Mouse (Mus musculus): ENCODE results near the gene Cd69. TPM values are rescaled to one million over a fixed set of nuclear protein-coding genes. Genes with fewer than 3 reads are reported as not detected.

Cd69 gene
- polyA plus RNA-seq, 1 experiment from 2014 or later, result 0.48 TPM

DNA sequence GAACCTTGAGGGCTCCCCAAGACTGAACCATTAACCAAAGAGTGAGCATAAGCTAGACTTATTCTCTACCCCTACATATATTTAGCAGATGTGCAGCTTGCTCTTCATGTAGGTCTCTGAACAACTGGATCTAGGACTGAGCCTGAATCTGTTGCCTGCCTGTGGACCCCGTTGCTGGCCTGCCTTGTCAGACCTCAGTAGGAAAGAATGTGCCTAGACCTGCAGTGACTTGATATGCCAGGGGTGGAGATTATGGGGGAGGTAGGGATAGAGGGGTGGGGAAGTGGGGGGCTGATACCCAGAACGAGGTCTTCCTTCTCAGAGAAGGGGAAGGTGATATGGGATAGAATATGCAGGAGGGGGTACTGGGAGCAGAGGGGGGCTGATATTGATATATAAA, 51.6 kb downstream of the Cd69 start:
- Histone ChIP-seq H3K4me1 (ENCODE audit: insufficient read depth, low read depth, low read length) (no peaks in the 10 kb centered on the region), H3K27ac (ENCODE audit: low read length) (peak overlapping the region; percentile 62), H3K36me3 (ENCODE audit: insufficient read depth, low read length) (no peaks in the 10 kb centered on the region), H3K9me3 (ENCODE audit: low read length) (no peaks in the 10 kb centered on the region), H3K4me2 (replicated peaks; ENCODE audit: low read depth, low read length) (no peak overlapping the region), H3K9ac (replicated peaks; ENCODE audit: low read depth) (no peak overlapping the region), H3K27me3 (replicated peaks; ENCODE audit: insufficient read depth, low read length) (no peaks in the 10 kb centered on the region), H3K4me3 (ENCODE audit: low read depth, low read length) (no peak overlapping the region)
- no peak for ATAC-seq
- TF ChIP-seq CTCF (IDR thresholded peaks at IDR 0.05), result no peak
- no peak for TF ChIP-seq EP300 (IDR thresholded peaks at IDR 0.05)
- 55% methylated on average over 2 of the region's 2 CpGs for WGBS
- no peak for DNase-seq (ENCODE audit: low spot score)

DNA sequence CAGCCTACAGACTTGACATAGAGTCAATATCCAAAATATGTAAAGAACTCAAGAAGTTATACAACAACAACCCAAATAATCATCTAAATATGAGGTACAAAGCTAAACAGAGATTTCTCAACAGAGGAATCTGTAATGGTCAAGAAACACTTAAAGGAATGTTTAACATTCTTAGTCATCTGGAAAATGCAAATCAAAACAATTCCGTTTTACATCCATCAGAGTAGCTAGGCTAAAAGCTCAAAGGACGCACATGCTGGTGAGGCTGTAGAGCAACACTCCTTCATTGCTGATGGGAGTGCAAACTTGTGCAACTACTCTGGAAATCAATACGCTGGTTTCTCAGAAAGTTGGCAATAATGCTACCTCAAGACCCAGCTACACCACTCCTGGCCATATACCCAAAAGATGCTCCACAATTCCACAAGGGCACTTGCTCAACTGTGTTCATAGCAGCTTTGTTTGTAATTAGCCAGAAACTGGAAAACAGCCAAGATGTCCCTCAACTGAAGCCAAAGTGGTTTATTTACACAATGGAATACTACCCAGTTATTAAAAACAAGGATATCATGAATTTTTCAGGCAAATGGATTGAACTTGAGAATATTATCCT, 52.9 kb downstream of the Cd69 start:
- Histone ChIP-seq H3K4me2 (replicated peaks; ENCODE audit: low read depth, low read length) (no peak overlapping the region), H3K9ac (replicated peaks; ENCODE audit: low read depth) (no peak overlapping the region), H3K4me1 (ENCODE audit: insufficient read depth, low read depth, low read length) (no peaks in the 10 kb centered on the region), H3K36me3 (ENCODE audit: insufficient read depth, low read length) (no peaks in the 10 kb centered on the region), H3K27ac (ENCODE audit: low read length) (no peak overlapping the region; the same call in 1 of the 2 replicates), H3K4me3 (ENCODE audit: low read depth, low read length) (no peak overlapping the region), H3K9me3 (ENCODE audit: low read length) (no peaks in the 10 kb centered on the region), H3K27me3 (replicated peaks; ENCODE audit: insufficient read depth, low read length) (no peaks in the 10 kb centered on the region)
- TF ChIP-seq CTCF (IDR thresholded peaks at IDR 0.05) (no peak), EP300 (IDR thresholded peaks at IDR 0.05) (no peak; the same call in 1 of the 2 replicates)
- DNase-seq (ENCODE audit: low spot score), result peak; percentile 68
- 44% methylated on average over 3 of the region's 3 CpGs for WGBS
- ATAC-seq, result peak; percentile 42; the same call in 1 of the 2 replicates

- H3K36me3 ChIP-seq (ENCODE audit: insufficient read depth, low read length), result no peaks in the 10 kb centered on the region
- ATAC-seq (no peak), DNase-seq (ENCODE audit: low spot score) (no peak)
- TF ChIP-seq CTCF (IDR thresholded peaks at IDR 0.05), result no peak
- peaks cover under 1% of the 10 kb centered on the region; the same call in 1 of the 2 replicates for H3K4me1 ChIP-seq (ENCODE audit: insufficient read depth, low read depth, low read length)
- H3K27ac ChIP-seq (ENCODE audit: low read length), result no peak overlapping the region
- 79% methylated on average over 1 of the region's 1 CpGs for WGBS
- no peak overlapping the region for H3K4me3 ChIP-seq (ENCODE audit: low read depth, low read length)
- H3K27me3 ChIP-seq (replicated peaks; ENCODE audit: insufficient read depth, low read length), result no peaks in the 10 kb centered on the region
- H3K9me3 ChIP-seq (ENCODE audit: low read length), result no peaks in the 10 kb centered on the region
- H3K9ac ChIP-seq (replicated peaks; ENCODE audit: low read depth), result no peak overlapping the region
- no peak overlapping the region for H3K4me2 ChIP-seq (replicated peaks; ENCODE audit: low read depth, low read length)
Observed at GRCm38 (mm10) chr6:129221053-129221452, 54.2 kb downstream of the Cd69 start.

DNA sequence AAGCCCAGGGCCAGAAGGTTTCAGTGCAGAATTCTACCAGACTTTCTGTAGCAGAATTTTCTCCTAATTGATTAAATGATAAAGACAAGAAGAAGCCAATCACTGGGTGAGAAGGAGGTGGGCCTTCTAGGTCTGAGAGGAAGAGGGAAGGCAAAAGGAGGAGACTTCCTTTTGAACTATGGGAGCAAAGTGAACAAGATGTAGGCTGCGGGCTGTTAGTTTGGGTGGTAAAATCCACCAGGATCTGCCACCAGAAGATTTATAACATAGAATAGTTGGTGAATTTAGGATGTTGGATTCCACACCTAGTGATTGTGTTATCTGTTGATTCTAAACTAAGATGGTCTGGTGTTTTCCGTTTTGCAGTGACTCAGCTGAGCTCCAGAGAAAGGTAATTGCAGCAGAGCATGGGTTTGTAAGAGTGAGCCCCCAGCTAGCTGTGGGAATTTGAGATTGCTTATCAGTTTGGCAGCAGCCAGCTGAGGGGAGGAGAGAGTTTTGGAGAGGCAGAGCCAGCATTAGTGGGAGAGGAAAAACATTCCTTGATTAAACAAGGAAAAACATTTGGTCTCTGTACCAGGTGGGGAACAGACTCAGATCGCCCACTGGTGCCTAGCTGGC, 55.2 kb downstream of the Cd69 start:
- no peak for ATAC-seq
- TF ChIP-seq CTCF (IDR thresholded peaks at IDR 0.05), result no peak
- TF ChIP-seq EP300 (IDR thresholded peaks at IDR 0.05), result peak; percentile 21; the same call in 1 of the 2 replicates
- WGBS, result 54% methylated on average over 3 of the region's 3 CpGs

GRCm38 (mm10) chr6:129218191-129218696, 57.0 kb downstream of the Cd69 start:
- ATAC-seq (no peak), DNase-seq (ENCODE audit: low spot score) (no peak)
- Histone ChIP-seq H3K27me3 (replicated peaks; ENCODE audit: insufficient read depth, low read length) (no peaks in the 10 kb centered on the region), H3K36me3 (ENCODE audit: insufficient read depth, low read length) (no peaks in the 10 kb centered on the region), H3K27ac (ENCODE audit: low read length) (peak overlapping the region; percentile 15; the same call in 1 of the 2 replicates), H3K4me1 (ENCODE audit: insufficient read depth, low read depth, low read length) (peaks cover 4% of the 10 kb centered on the region; the same call in 1 of the 2 replicates), H3K9me3 (ENCODE audit: low read length) (no peaks in the 10 kb centered on the region), H3K4me2 (replicated peaks; ENCODE audit: low read depth, low read length) (no peak overlapping the region), H3K4me3 (ENCODE audit: low read depth, low read length) (no peak overlapping the region), H3K9ac (replicated peaks; ENCODE audit: low read depth) (no peak overlapping the region)
- TF ChIP-seq CTCF (IDR thresholded peaks at IDR 0.05) (no peak), EP300 (IDR thresholded peaks at IDR 0.05) (no peak)
- WGBS, result 67% methylated on average over 5 of the region's 5 CpGs

More for the DNA sequence above, 55.2 kb downstream of the Cd69 start:
- Histone ChIP-seq H3K9ac (replicated peaks; ENCODE audit: low read depth) (no peak overlapping the region), H3K27me3 (replicated peaks; ENCODE audit: insufficient read depth, low read length) (no peaks in the 10 kb centered on the region), H3K27ac (ENCODE audit: low read length) (no peak overlapping the region), H3K9me3 (ENCODE audit: low read length) (no peaks in the 10 kb centered on the region), H3K4me3 (ENCODE audit: low read depth, low read length) (no peak overlapping the region), H3K36me3 (ENCODE audit: insufficient read depth, low read length) (no peaks in the 10 kb centered on the region), H3K4me1 (ENCODE audit: insufficient read depth, low read depth, low read length) (peaks cover 4% of the 10 kb centered on the region; the same call in 1 of the 2 replicates), H3K4me2 (replicated peaks; ENCODE audit: low read depth, low read length) (no peak overlapping the region)
- no peak for DNase-seq (ENCODE audit: low spot score)

Other genes starting within 250 kb of the Cd69 start
- 0.35 and 0.37 TPM in 2 replicates for gene Klrb1f, start 229.5 kb downstream of the Cd69 start, polyA plus RNA-seq (2015; fragmentation: Nextera tagmentation; extraction: Ambion mirVana)
- not detected in 2 replicates for gene Clec2e, start 174.5 kb downstream of the Cd69 start, polyA plus RNA-seq (2015; fragmentation: Nextera tagmentation; extraction: Ambion mirVana)
- gene Clec2d, start 94.8 kb downstream of the Cd69 start, polyA plus RNA-seq (2015; fragmentation: Nextera tagmentation; extraction: Ambion mirVana), result 4.5 and 5.1 TPM in 2 replicates
- gene 4922502D21Rik, start 56.4 kb upstream of the Cd69 start, polyA plus RNA-seq (2015; fragmentation: Nextera tagmentation; extraction: Ambion mirVana), result not detected in 2 replicates
- 4.0 and 4.3 TPM in 2 replicates for gene Clec12a, start 67.3 kb upstream of the Cd69 start, polyA plus RNA-seq (2015; fragmentation: Nextera tagmentation; extraction: Ambion mirVana)
- 1.2 and 1.5 TPM in 2 replicates for gene Clec12b, start 110.4 kb upstream of the Cd69 start, polyA plus RNA-seq (2015; fragmentation: Nextera tagmentation; extraction: Ambion mirVana)
- 7.8 and 8.3 TPM in 2 replicates for gene Clec1b, start 121.9 kb upstream of the Cd69 start, polyA plus RNA-seq (2015; fragmentation: Nextera tagmentation; extraction: Ambion mirVana)
- 2.7 and 3.6 TPM in 2 replicates for gene Clec9a, start 133.4 kb upstream of the Cd69 start, polyA plus RNA-seq (2015; fragmentation: Nextera tagmentation; extraction: Ambion mirVana)
- 111 and 132 TPM in 2 replicates for gene Clec1a, start 176.6 kb upstream of the Cd69 start, polyA plus RNA-seq (2015; fragmentation: Nextera tagmentation; extraction: Ambion mirVana)
- 2.7 and 4.3 TPM in 2 replicates for gene Olr1, start 231.7 kb upstream of the Cd69 start, polyA plus RNA-seq (2015; fragmentation: Nextera tagmentation; extraction: Ambion mirVana)
- gene Tmem52b, start 237.1 kb upstream of the Cd69 start, polyA plus RNA-seq (2015; fragmentation: Nextera tagmentation; extraction: Ambion mirVana), result not detected in 2 replicates